Mouse (Mus musculus) cerebellum, adult 8-10 months (tissue): Measurements from ENCODE around the gene Olfr609.
"Not testable (repeated sequence)": the region's sequence is repeated elsewhere in the genome, so short reads cannot be mapped to it uniquely, and the experiment has no call there.

Experiments used
- DNase-seq: peaks from one replicate; pipeline ENCODE4 v3.0.0; 2022

Gene Olfr609

DNA sequence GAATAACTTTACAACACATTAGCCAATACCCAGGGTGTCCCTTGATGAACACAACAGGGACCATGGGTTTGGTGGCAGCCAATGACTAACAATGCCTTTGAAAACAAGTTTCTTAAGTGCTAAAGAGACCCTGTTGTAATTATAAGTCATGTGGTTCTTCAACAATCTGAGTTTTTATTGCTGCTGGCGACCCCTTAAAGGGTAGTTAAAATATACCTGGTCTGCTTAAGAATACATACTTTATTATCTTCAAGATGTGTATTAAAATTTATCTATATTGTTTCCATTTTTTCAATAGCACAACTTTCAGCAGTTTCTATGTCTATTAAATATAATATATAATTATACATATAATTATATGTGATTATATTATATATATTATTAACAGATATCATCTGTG lies at the start of gene Olfr609:
Gene Olfr609 (minus strand): TSS at position 101 of the 400 bp plus-strand sequence.
- no peak for DNase-seq

DNA sequence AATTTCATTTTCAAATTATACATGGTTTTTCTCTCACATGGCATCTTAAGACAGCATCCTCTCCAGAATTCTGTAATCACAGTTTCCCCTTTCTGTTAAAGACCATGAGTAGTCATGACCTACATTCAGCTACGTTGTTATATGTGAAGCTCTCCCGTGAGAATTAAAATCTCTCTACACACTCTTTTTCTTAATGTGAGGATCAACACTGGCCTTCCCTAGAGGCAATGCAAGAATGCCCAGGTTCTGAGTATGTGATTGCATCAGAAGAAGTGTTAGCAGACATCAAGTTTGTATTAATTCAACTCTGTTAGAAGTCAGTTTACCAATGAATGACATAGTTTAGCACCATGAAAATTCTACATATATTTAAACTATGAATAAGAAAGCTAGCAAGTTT lies 44.8 kb upstream of the Olfr609 start, which contains the start of gene Olfr612:
Gene Olfr612 (minus strand): TSS at position 101 of the 400 bp plus-strand sequence.
- DNase-seq = not testable (repeated sequence)

DNA sequence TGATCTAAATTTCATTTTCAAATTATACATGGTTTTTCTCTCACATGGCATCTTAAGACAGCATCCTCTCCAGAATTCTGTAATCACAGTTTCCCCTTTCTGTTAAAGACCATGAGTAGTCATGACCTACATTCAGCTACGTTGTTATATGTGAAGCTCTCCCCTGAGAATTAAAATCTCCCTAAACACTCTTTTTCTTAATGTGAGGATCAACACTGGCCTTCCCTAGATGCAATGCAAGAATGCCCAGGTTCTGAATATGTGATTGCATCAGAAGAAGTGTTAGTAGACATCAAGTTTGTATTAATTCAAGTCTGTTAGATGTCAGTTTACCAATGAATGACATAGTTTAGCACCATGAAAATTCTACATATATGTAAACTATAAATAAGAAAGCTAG lies 22.9 kb upstream of the Olfr609 start, which contains the start of gene Olfr611:
Gene Olfr611 (minus strand): TSS at position 101 of the 400 bp plus-strand sequence.
- DNase-seq = not testable (repeated sequence)

DNA sequence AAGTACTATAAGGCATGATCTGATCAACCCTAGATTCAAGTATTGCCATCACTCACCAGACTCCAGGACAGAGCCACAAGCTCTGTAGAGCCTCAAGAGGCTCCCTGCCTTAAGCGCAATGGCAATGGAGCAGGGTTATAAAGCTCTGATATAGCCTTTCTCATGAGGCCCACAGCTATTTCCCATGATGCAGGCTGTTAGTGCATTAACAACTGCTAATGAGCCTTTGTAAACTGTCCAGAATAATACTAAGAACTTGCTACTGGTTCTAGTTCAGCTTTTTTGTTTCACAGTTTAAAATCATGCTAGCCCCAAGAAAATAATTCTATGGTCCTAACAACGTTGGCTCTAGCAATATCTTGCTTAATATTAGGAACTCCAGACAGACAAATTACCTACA lies 14.2 kb upstream of the Olfr609 start, which contains the start of gene Olfr610:
Gene Olfr610 (minus strand): TSS at position 101 of the 400 bp plus-strand sequence.
- no peak for DNase-seq

DNA sequence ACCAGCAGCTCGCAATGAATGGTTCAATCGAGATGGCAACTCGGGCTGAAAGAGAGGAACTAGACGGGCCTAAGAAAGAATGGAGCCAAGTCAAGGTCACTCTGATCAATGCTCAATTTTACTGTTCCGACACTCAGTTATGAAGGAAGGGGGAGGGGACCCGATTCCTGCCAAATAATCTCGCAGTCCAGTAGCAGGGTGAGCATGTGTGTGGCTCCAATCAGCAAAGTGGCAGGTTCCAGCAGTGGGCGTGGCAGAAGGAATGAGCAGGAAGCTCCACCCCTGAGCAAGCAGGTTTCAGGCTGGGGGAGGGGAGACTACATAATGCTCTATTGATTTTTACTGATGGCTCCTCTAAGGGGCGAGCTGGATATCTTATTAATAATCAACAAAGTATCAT lies 20.8 kb downstream of the Olfr609 start:
- not testable (repeated sequence) for DNase-seq

DNA sequence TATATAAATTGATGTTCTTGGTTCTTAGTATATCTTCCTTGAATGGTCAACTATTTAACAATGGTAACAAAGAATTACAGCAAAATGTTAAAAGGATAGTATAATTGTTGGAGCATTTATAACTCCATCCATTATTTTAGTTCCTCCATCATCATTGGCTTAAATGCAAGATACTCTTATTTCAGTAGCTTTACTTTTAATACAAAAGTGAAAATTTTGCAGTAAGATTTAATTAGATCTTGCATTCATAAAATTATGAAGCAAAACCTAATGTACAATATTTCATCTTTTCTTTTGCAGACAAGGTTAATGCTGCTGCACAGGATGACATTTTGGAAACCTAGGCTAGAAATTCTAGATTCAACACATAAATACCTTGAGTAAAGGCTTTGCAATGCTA lies 28.3 kb downstream of the Olfr609 start, which contains the start of gene Olfr608:
Gene Olfr608 (plus strand): TSS at position 301 of the 400 bp plus-strand sequence.
- no peak for DNase-seq

DNA sequence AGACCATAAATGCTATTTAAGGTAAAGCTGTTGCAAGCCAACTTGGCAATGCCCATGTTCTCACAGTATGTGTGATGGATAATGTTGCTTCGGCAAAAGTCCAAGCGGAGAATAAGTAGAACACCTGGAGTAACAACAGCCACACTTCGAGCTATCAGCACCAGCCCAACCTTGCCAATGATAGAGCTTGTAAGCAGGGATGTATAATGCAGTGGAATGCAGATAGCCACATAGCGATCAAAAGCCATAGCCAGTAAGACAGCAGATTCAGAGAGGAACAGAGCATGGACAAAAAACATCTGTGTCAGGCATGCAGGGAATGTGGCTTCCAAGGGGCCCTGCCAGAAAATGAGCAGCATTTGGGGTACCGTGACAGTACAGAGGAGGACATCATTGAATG lies 37.3 kb downstream of the Olfr609 start:
- no peak for DNase-seq

DNA sequence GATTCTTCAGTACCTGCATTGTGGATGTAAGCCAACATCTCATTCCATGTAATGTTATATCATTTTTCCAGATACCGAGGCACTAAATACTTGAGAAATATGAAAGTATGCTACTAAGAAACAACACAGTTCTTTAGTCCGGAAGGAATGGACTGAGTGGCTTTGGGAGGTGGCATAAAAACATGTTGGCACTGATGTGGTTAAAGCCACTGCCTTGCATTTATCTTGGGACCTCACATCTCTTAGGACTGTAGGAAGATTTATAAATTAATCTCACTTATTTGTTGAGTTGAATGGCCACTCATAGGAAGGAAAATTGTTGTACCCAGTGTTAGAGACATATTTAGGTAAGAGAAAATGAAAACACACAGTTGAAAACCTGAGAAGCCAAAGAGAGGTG lies 49.1 kb downstream of the Olfr609 start, which contains the start of gene Olfr606:
Gene Olfr606 (plus strand): TSS at position 301 of the 400 bp plus-strand sequence.
- DNase-seq = no peak

DNA sequence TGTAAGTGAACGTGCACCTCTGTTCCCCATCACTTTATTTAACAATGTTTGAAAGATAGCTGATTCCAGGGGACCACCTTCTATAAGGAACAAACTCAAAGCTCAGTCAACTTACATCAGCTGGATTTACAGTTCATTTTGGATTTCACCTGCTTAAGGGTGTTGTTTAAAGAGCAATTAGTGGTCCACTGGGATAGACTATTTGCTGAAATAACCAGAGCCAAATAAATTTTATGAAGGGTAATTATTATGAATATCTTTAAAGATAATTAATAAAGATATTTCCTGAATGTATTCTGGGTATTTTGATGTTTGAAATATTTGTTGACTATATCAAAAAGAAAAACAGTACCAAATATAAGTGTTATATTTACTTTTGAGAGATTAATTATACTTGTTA lies 52.5 kb downstream of the Olfr609 start, which contains the start of gene Olfr605:
Gene Olfr605 (minus strand): TSS at position 101 of the 400 bp plus-strand sequence.
- no peak for DNase-seq
